Mouse (Mus musculus): ENCODE results near the gene Kcnj15.

GRCm38 (mm10) chr16:95259505-95259904 lies 2.1 kb downstream of the Kcnj15 start:
- no peak for TF ChIP-seq FLI1 (IDR thresholded peaks at IDR 0.05; ENCODE audit: low read length)
- TF ChIP-seq GATA1 (IDR thresholded peaks at IDR 0.05; ENCODE audit: borderline replicate concordance, low read length), result no peak
